Mouse (Mus musculus) cerebral cortex, adult 2 months (tissue): Measurements from ENCODE around the gene Siae.

Experiments
- WGBS: fragments of 180-500 bp; shearing (Covaris S2); methylation state at CpG from one replicate; pipeline ENCODE4 v1.1.7; 2018; 5-methylcytosine and 5-hydroxymethylcytosine counted together

The Siae gene

DNA sequence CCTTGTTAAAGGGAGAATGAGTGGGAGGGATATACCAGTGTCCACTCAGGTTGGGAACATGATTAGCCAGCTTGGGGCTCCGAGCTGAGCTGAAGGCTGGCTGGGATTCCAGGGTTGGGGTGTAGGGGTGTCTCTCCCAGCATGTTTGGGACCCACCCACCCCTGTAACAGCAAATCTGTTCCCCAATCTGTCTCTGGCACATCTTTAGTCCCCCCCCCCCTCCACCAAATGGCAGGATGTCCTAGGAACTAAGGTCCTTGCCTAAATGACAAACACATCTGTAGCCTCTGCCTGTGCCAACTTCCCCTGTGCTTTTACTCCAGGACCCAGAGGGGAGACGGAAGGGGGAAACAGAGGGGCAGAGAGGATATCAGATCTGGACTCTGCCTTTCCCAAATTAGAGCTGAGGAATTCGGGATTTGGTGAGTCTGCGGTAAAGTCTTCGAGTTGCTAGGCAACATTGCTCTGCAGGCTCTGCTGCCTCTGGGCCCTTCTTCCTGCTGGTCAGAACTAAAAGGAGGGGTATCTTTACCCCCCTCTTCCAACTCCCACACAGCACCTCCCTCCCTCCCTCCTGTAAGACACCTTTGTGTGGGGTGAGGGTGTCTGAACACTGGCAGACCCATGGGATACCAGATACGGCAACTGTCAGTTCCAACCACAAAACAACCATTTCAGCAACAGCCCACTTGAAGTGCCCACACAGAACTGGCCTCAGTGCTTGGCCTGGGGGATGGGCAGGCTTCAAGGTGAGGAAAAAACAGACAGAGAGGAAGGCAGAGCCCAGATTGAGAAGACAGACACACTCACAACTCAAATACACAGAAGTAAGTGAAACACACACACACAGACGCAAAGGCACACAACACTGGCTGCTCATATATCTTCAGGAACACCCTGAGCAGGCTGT, at the start of gene Siae:
Siae (plus strand) TSS at position 861 of the 911 bp plus-strand sequence.
- WGBS = 19% methylated on average over 7 of the region's 7 CpGs

GRCm38 (mm10) chr9:37506023-37506422, 49.5 kb upstream of the Siae start:
- 60% methylated on average over 1 of the region's 1 CpGs for WGBS

- whole genome bisulfite sequencing = 93% methylated on average over 2 of the region's 2 CpGs
These were observed 43.4 kb upstream of the Siae start for GRCm38 (mm10) chr9:37512097-37512496.

DNA sequence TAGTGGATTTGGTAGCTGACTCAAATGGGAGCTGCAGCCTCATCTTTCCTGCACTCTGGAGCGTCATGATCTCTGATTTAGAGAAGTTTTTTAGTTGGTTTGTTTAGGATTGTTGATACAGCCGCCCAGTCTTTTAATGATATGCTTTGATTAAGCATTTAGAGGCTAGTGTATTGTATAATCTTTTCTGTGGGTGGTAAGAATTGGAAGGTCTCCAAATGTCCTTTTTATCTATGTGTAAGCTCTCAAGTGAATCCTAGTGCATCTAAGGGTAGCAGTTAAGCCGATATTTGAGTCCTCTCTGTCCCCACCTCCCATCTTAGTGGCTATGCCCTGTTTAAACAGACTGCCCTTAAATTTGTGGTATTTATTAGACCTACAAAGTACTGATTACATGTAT, 41.0 kb upstream of the Siae start:
- WGBS = 64% methylated on average over 3 of the region's 3 CpGs

DNA sequence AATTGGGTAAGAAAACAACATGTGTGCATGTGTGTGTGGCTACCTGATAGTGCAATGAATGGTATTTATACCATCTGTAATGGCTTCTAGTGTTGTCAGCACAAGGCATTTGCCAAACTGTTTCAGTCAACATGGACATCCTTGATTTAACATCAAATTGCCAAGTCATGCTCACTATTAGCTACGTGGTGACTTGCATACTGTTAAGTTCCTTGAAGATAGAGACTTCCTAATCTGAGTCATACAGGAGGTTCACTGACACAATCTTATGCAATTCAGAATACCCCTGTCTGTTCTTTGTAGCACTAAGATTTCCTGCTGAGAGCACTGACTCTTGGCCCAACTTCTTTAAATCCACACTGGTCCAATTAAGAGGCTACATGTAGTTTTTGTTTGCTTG, 38.0 kb upstream of the Siae start:
- WGBS = 37% methylated on average over 1 of the region's 1 CpGs

- 51% methylated on average over 8 of the region's 8 CpGs for WGBS
These were observed 36.5 kb upstream of the Siae start for GRCm38 (mm10) chr9:37518991-37519390.

DNA sequence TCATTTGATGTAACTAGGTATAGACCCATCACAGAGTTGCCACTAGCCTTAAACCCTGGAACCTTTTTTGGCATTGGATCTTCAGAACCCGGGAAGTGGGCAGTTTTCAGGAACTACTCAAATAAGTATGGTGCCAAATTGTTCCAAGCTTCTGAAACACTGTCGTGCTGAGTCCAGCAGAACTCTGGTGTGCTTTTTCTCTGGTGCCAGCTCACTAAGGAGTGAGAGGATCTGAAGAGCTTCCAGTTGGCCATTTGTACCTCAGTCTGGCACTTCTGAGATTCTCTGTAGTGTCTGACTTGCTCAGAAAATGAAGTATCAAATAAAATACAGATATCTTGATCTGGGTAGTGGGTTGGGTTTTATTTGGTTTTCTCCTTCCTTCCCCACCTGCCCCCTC, 35.5 kb upstream of the Siae start:
- 39% methylated on average over 2 of the region's 2 CpGs for whole genome bisulfite sequencing

- WGBS = 94% methylated on average over 2 of the region's 2 CpGs
These were observed 30.0 kb upstream of the Siae start for GRCm38 (mm10) chr9:37525461-37525860.

DNA sequence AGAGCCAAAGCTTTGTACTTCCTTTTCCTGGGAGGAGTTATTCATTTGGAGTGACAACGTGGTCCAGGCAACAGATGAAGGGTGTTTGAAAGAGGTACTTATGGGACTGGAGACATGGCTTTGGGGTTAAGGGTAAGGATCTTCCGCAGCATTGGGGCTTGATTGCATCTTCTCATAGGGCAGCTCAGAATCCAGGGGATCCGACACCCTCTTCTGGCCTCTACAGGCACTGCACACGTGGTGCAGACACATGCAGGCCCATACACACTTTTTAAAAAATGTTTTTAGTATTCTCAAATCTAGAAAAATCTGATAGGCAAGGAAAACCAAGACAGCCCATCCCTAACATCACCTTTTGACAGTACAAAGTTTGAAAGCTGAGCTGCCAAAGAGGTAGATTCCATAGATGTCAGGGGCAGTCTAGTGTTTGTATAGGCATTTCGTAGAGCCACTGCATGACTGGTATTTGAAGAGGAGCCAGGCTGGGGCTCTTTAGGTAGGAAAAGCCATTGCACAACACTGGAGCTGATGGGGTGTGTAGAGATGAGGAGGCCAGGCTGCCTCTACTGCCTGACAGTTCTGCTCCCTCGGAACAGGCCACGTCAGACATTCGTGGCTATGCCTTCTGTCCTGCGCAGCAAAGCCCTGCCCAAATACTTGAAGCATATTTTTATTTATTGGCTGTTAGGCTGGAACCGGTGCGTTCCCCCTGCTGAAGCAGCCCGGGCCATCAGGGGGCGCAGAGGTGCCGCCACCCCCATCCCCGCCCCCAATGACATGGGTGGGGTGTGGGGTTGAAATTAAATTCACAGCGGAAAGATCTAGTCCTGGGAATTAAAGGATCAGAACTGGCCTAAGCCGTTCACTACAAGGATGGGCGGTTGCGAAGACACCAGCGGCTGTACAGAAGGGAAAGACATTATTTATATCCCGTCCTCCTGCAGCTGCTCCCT, 28.8 kb upstream of the Siae start:
- 47% methylated on average over 21 of the region's 21 CpGs for WGBS

DNA sequence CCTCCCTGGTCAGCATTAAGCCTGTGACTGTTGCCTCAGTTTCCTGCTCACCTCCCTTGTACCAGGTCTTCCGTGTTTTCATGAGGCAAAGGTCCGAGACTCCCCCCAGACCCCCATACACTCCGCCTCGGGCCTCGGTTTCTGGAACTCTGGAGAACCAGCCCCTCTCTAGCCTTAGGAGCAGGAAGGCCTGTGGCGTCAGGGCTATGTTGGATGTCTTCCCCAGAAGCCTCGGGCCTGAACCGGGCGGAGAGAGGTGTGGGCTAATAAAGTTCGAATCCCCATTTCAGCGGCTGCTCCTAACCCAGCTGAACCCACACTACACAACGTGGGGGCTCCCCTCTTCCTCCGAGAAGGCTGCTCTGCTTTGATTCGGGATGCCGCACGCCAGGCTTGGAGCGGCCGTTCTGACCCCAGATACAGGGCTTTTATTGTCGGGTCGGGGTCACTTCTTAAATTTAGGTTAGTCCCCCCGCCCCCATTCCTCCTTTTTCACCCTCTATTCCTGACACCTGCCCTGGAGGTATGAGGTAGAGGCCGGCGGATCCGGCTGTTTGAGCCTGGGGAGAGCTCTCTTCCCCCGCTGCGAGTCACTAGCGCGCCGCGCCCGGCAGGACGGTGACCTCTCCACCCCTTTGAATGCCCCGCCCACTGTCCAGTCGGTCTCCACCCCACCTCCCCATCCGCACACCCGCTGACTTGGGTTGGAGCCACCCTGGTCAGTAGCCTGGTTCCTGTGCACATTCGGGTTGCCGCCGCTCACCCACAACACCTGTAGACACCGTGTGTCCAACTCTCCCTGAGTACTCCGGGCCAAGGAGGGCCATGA, 27.9 kb upstream of the Siae start, which contains the start of gene Esam:
Esam (plus strand) TSS at position 683 of the 829 bp plus-strand sequence.
- WGBS = 33% methylated on average over 41 of the region's 41 CpGs

GRCm38 (mm10) chr9:37528225-37528970, 27.1 kb upstream of the Siae start:
- WGBS = 57% methylated on average over 9 of the region's 9 CpGs

- WGBS = 14% methylated on average over 32 of the region's 32 CpGs
These were observed 25.2 kb upstream of the Siae start for GRCm38 (mm10) chr9:37530031-37530887.

GRCm38 (mm10) chr9:37530888-37531705, 24.4 kb upstream of the Siae start:
- 16% methylated on average over 31 of the region's 31 CpGs for WGBS

- 83% methylated on average over 4 of the region's 4 CpGs for WGBS
These were observed 18.6 kb upstream of the Siae start for GRCm38 (mm10) chr9:37536851-37537250.

DNA sequence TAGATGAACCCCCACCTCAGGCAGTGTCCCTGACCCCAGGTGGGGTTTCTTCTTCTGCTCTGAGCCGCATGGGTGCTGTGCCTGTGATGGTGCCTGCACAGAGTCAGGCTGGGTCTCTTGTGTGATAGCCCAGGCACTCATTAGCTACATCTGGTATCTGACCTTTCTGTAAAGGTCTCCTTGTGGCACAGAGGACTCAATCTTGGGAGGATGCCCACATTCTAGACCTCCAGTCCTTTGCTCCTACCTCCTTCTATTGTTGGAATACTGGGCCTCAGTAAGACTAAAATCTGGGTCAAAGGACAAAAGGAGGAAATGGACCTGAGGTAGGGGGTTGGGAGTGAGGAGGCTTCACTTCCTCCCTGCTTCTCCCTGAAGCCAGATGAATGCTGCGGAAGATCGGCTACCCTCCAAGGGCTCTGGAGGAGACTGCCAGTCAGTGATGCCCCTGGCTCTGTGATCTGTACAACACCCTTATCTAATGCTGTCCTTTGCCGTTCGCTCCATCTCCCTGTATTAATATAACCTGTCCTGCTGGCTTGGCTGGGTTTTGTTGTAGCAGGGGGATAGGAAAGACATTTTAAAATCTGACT, 17.7 kb upstream of the Siae start:
- 61% methylated on average over 5 of the region's 5 CpGs for WGBS

- 45% methylated on average over 23 of the region's 23 CpGs for WGBS
These were observed 16.1 kb upstream of the Siae start, which contains the start of gene Vsig2 for GRCm38 (mm10) chr9:37539170-37540025. Gene Vsig2, plus strand, starts transcription at chr9:37539255.

DNA sequence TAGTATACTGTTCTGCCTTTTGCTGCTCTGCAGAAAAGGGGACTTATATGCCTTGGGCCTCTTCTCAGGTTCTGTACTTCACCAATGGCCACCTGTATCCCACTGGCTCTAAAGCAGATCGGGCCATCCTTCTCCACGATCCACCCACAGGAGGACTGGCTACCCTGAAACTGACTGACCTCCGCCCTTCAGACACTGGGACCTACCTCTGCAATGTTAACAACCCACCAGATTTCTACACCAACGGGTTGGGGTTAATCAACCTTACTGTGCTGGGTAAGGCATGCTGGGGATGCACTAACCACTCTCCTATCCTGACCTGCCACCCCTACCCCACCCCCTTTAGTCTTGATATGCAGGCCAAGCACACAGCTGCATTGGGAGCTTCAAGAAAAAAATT, 15.3 kb upstream of the Siae start:
- WGBS = 72% methylated on average over 4 of the region's 4 CpGs
